Comparison of ENCODE assay signal across 14 mouse cellular contexts in the genomic region with DNA sequence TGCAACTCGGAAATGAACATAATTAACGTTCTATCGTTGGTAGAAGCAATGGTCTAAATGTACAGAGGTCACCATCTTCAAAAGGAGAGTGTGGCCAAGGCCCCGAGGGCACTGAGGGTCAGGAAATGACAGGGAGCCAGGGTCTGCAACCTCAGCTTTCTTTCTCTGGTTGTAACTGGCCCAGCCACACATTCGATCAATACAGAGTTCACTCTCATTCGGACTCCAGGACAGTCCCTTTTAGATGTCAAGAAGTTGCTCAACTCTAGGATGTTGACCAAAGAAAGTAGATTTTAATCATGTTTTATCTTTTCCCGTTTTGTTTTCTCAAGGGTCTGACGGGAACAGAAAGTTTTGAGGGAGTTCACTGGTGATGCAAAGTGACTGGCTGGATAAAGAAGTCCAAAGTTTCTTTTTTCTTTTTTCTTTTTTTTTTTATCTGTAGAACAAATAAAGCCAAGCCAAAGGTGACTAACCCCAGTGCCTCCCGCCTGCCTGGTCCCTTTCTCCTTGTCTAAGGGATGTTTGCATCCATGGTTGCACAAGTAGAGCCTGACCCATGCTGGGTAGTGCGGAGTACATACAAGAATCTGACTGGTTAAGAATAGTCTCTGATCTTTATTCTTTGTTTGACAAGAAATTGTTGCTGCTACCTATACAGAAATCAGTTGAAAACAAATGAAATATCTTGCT.
"Had no signal": no experiment of that assay in that cellular context is flagged by ENCODE, and none has a peak within 500 bp of the region (broad histone marks: within the 10 kb centered on the region; RNA-seq: fewer than 3 reads in every experiment).

No protein-coding gene starts in this region.

- DNase-seq: kidney, adult 8-10 months; kidney, postnatal 36 days; layer of hippocampus, adult 9-11 months; layer of hippocampus, postnatal 36 days; lung, postnatal 36 days; thymus, adult 18-20 months; thymus, postnatal 14 days had no signal

- H3K4me3 ChIP-seq: limb, embryonic 15.5 days; lung, embryonic 15.5 days; midbrain, embryonic 15.5 days; neural tube, embryonic 12.5 days had no signal

- ATAC-seq: inflammation-experienced regulatory T-cells, adult 6 months; intestine, postnatal 0 days; midbrain, embryonic 15.5 days had no signal

- H3K27me3 ChIP-seq: limb, embryonic 15.5 days; midbrain, embryonic 15.5 days; neural tube, embryonic 12.5 days had no signal

- H3K4me1 ChIP-seq: limb, embryonic 15.5 days; lung, embryonic 15.5 days; midbrain, embryonic 15.5 days; neural tube, embryonic 12.5 days had no signal

- H3K9me3 ChIP-seq: limb, embryonic 15.5 days; lung, embryonic 15.5 days; midbrain, embryonic 15.5 days; neural tube, embryonic 12.5 days had no signal

- H3K27ac ChIP-seq: kidney, postnatal 0 days; limb, embryonic 15.5 days; lung, embryonic 15.5 days; midbrain, embryonic 15.5 days; neural tube, embryonic 12.5 days had no signal

- H3K9ac ChIP-seq: limb, embryonic 15.5 days; lung, embryonic 15.5 days; midbrain, embryonic 15.5 days; neural tube, embryonic 12.5 days had no signal

- H3K36me3 ChIP-seq: limb, embryonic 15.5 days; lung, embryonic 15.5 days; midbrain, embryonic 15.5 days; neural tube, embryonic 12.5 days had no signal

- H3K4me2 ChIP-seq: limb, embryonic 15.5 days; lung, embryonic 15.5 days; midbrain, embryonic 15.5 days; neural tube, embryonic 12.5 days had no signal
